Comparison of ENCODE assay signal across 9 mouse cellular contexts in genomic region chr3:37585967-37586730, GRCm38 (mm10). TPM values are rescaled to one million over a fixed set of nuclear protein-coding genes. Genes with fewer than 3 reads are reported as not detected.
A peak's percentile ranks its signal among the peaks of the same experiment; 100 is the strongest.
DNase-seq lines count a peak whose midpoint lies in the region; ATAC-seq lines count a peak whose summit lies in the region.
"Had no signal": no experiment of that assay in that cellular context is flagged by ENCODE, and none has a peak within 500 bp of the region (broad histone marks: within the 10 kb centered on the region; RNA-seq: fewer than 3 reads in every experiment).

No protein-coding gene starts in this region.

- no peaks in the 10 kb centered on the region for H3K9me3 ChIP-seq in embryonic facial prominence, embryonic 13.5 days
- no peaks in the 10 kb centered on the region for H3K9me3 ChIP-seq in heart, embryonic 15.5 days (replicated peaks)
- no peaks in the 10 kb centered on the region for H3K9me3 ChIP-seq in neural tube, embryonic 13.5 days

- WGBS in embryonic facial prominence, embryonic 13.5 days: 10% methylated on average over 15 of the region's 15 CpGs
- 23% methylated on average over 15 of the region's 15 CpGs for WGBS in heart, embryonic 15.5 days
- WGBS in neural tube, embryonic 13.5 days: 21% methylated on average over 15 of the region's 15 CpGs

- peak; percentile 13 to 28 for DNase-seq in left cerebral cortex, postnatal 25 days (ENCODE audit: low spot score in 2 of 2)
- DNase-seq in left cerebral cortex, postnatal 10 days (ENCODE audit: extremely low spot score in 1 of 2, low spot score in 2 of 2): no peak
- DNase-seq in kidney, postnatal 14 days: peak; percentile 52
- DNase-seq in MN1 (ENCODE audit: low spot score): no peak

- no peak for ATAC-seq in embryonic facial prominence, embryonic 13.5 days (ENCODE audit: insufficient number of reproducible peaks, insufficient read depth, low FRiP score, low TSS enrichment, low read depth)
- peak; percentile 35; the same call in 1 of the 2 replicates for ATAC-seq in heart, embryonic 15.5 days (replicated peaks; ENCODE audit: insufficient number of reproducible peaks, insufficient read depth, low FRiP score, low read depth)
- 0 out of 2 replicates have a peak, but pooled peaks have one; percentile 65 for ATAC-seq in neural tube, embryonic 13.5 days (ENCODE audit: low read depth)
- ATAC-seq in erythroid progenitor cell, adult 5-6 weeks (replicated peaks; ENCODE audit: low FRiP score, poor library complexity, severe bottlenecking): no peak
- ATAC-seq: Patski had no signal

- H3K4me3 ChIP-seq in embryonic facial prominence, embryonic 13.5 days: peak overlapping the region; percentile 26
- H3K4me3 ChIP-seq in heart, embryonic 15.5 days: peak overlapping the region; percentile 27
- H3K4me3 ChIP-seq in neural tube, embryonic 13.5 days: peak overlapping the region; percentile 11; the same call in 1 of the 2 replicates

- peak overlapping the region; percentile 52 for H3K4me2 ChIP-seq in embryonic facial prominence, embryonic 13.5 days
- H3K4me2 ChIP-seq in heart, embryonic 15.5 days: peak overlapping the region; percentile 54
- H3K4me2 ChIP-seq in neural tube, embryonic 13.5 days: peak overlapping the region; percentile 48

- intact Hi-C loops in left cerebral cortex, postnatal 25 days (cut with DNase I): no loop called here
- intact Hi-C loops in left cerebral cortex, postnatal 10 days (cut with DNase I): no loop called here

- H3K36me3 ChIP-seq in embryonic facial prominence, embryonic 13.5 days: 0 out of 2 replicates have a peak, but pooled peaks cover 4% of the 10 kb centered on the region
- H3K36me3 ChIP-seq in heart, embryonic 15.5 days: no peaks in the 10 kb centered on the region
- no peaks in the 10 kb centered on the region for H3K36me3 ChIP-seq in neural tube, embryonic 13.5 days

- peak overlapping the region; percentile 88 for H3K27ac ChIP-seq in embryonic facial prominence, embryonic 13.5 days
- H3K27ac ChIP-seq in heart, embryonic 15.5 days: peak overlapping the region; percentile 84
- peak overlapping the region; percentile 68 for H3K27ac ChIP-seq in neural tube, embryonic 13.5 days (replicated peaks)

- H3K27me3 ChIP-seq in embryonic facial prominence, embryonic 13.5 days: no peaks in the 10 kb centered on the region
- H3K27me3 ChIP-seq in heart, embryonic 15.5 days: no peaks in the 10 kb centered on the region
- H3K27me3 ChIP-seq in neural tube, embryonic 13.5 days: no peaks in the 10 kb centered on the region
- H3K27me3 ChIP-seq: Patski had no signal

- H3K4me1 ChIP-seq in embryonic facial prominence, embryonic 13.5 days: peaks cover 23% of the 10 kb centered on the region
- H3K4me1 ChIP-seq in heart, embryonic 15.5 days (replicated peaks): peaks cover 14% of the 10 kb centered on the region; the same call in 1 of the 2 replicates
- H3K4me1 ChIP-seq in neural tube, embryonic 13.5 days (replicated peaks): peaks cover 18% of the 10 kb centered on the region

- peak overlapping the region; percentile 55 for H3K9ac ChIP-seq in embryonic facial prominence, embryonic 13.5 days
- H3K9ac ChIP-seq in heart, embryonic 15.5 days: no peak overlapping the region; the same call in 1 of the 2 replicates
- H3K9ac ChIP-seq in neural tube, embryonic 13.5 days: peak overlapping the region; percentile 22

RNA-seq across cellular contexts. Expression of gene Spry1, which starts 53.6 kb away (rescaled TPM):
- 10 to 100 TPM; 12.0 to 12.2 TPM for total RNA-seq in left cerebral cortex, postnatal 25 days (2021)
- total RNA-seq in left cerebral cortex, postnatal 10 days (2021): 10 to 100 TPM; 15.3 to 16.0 TPM
- 12.6 TPM in 2 replicates for polyA plus RNA-seq in embryonic facial prominence, embryonic 13.5 days (2015; fragmentation: Nextera tagmentation; extraction: Ambion mirVana)
- polyA plus RNA-seq in heart, embryonic 15.5 days (2015; fragmentation: Nextera tagmentation; extraction: Ambion mirVana): 7.2 and 9.1 TPM in 2 replicates
- polyA plus RNA-seq in neural tube, embryonic 13.5 days (2015; fragmentation: Nextera tagmentation; extraction: Ambion mirVana): 4.4 TPM in 2 replicates
- total RNA-seq in erythroid progenitor cell, adult 5-6 weeks (2015; ENCODE audit: low replicate concordance): 1.1 and 2.1 TPM in 2 replicates
- not detected in 2 replicates for total RNA-seq in erythroid progenitor cell, adult 5-6 weeks (2017; ENCODE audit: low replicate concordance)

Comparison
In these comparisons a context has a peak if more than half of its experiments do, and no peak if none do; other contexts are left out.
1. DNase-seq: peak in left cerebral cortex, postnatal 25 days (2 of 2) and kidney, postnatal 14 days (single experiment); none in left cerebral cortex, postnatal 10 days (0 of 2) and MN1 (single experiment).
2. ATAC-seq: peak in heart, embryonic 15.5 days (single experiment) and neural tube, embryonic 13.5 days (single experiment); none in embryonic facial prominence, embryonic 13.5 days (single experiment) and erythroid progenitor cell, adult 5-6 weeks (single experiment).
3. RNA of gene Spry1, which starts 53.6 kb away (total RNA-seq): 15.3 to 16.0 TPM in left cerebral cortex, postnatal 10 days and 12.0 to 12.2 TPM in left cerebral cortex, postnatal 25 days; 1.1 to 2.1 TPM in erythroid progenitor cell, adult 5-6 weeks; every median in the first group is over 4 times any median in the second.
4. Peak in every context shown above with its lines, with median percentiles within 50 percentile points of each other: H3K27ac ChIP-seq, H3K4me2 ChIP-seq and H3K4me3 ChIP-seq.